Mouse (Mus musculus) liver, adult 2 months (tissue): ENCODE measurements around the gene Mesp1.

Experiments
- CTCF ChIP-seq: fragments of 200-500 bp; IDR thresholded peaks from 2 replicates; pipeline ENCODE4 v1.5.1; 2011; ENCODE audit warnings: low read depth, low read length, control low read depth
- POLR2A ChIP-seq: fragments of 200-500 bp; IDR thresholded peaks from 2 replicates; pipeline ENCODE4 v1.6.1; 2011; ENCODE audit warnings: low read length, control low read depth; ENCODE audit not compliant: insufficient read depth; ENCODE audit errors: extremely low read depth

DNA sequence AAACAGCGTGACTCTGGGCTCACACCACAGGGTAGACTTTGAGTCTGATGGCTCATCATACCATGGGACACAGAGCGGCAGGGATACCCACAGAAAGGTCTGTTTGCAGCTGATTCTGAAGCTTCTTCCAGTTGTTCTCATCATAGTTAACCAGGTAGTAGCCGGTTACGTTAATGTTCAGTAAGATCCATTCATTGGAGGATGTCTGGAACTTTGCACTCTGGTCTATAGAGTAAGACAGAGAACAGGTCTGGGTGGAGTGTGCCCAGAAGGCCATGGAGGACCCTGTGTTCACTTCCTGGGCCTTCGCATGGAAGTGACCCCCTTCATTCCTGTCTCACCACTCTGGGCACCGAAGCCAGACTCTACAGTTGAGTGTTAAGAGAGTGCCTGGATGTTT is 41.6 kb upstream of the Mesp1 start:
- TF ChIP-seq CTCF, result no peak
- TF ChIP-seq POLR2A, result no peak
